Mouse (Mus musculus): ENCODE results near the gene Antxr1.

Antxr1 gene

GRCm38 (mm10) chr6:87183981-87184380 lies 151.6 kb downstream of the Antxr1 start:
- no peak for DNase-seq

- no peak for DNase-seq
These were observed 152.5 kb downstream of the Antxr1 start for GRCm38 (mm10) chr6:87183159-87183558.

- no peak for DNase-seq
These were observed 152.9 kb downstream of the Antxr1 start for GRCm38 (mm10) chr6:87182736-87183135.

GRCm38 (mm10) chr6:87171461-87171860 lies 164.2 kb downstream of the Antxr1 start:
- DNase-seq, result no peak

- no peak for DNase-seq
These were observed 164.7 kb downstream of the Antxr1 start for GRCm38 (mm10) chr6:87170875-87171274.

GRCm38 (mm10) chr6:87170277-87170676 lies 165.3 kb downstream of the Antxr1 start:
- DNase-seq, result no peak

GRCm38 (mm10) chr6:87168021-87168420 lies 167.6 kb downstream of the Antxr1 start:
- DNase-seq, result no peak

GRCm38 (mm10) chr6:87166673-87167305 lies 168.8 kb downstream of the Antxr1 start:
- no peak for DNase-seq

GRCm38 (mm10) chr6:87165536-87166311 lies 169.9 kb downstream of the Antxr1 start:
- no peak for DNase-seq

GRCm38 (mm10) chr6:87161391-87162263 lies 174.0 kb downstream of the Antxr1 start:
- no peak for DNase-seq

- DNase-seq, result no peak
These were observed 175.4 kb downstream of the Antxr1 start for GRCm38 (mm10) chr6:87160196-87160595.

- no peak for DNase-seq
These were observed 177.5 kb downstream of the Antxr1 start for GRCm38 (mm10) chr6:87158062-87158623.

GRCm38 (mm10) chr6:87153836-87154235 lies 181.8 kb downstream of the Antxr1 start:
- DNase-seq, result peak in 1 of 2 experiments; percentile 14

- no peak for DNase-seq
These were observed 182.4 kb downstream of the Antxr1 start for GRCm38 (mm10) chr6:87153231-87153580.

GRCm38 (mm10) chr6:87152461-87153230 lies 183.0 kb downstream of the Antxr1 start:
- DNase-seq, result peak; percentile 70 to 86

GRCm38 (mm10) chr6:87151427-87151826 lies 184.2 kb downstream of the Antxr1 start:
- DNase-seq, result no peak

GRCm38 (mm10) chr6:87150471-87150870 lies 185.2 kb downstream of the Antxr1 start:
- DNase-seq, result no peak

GRCm38 (mm10) chr6:87147921-87148320 lies 187.7 kb downstream of the Antxr1 start:
- DNase-seq, result peak; percentile 28 to 61

GRCm38 (mm10) chr6:87143594-87143993 lies 192.0 kb downstream of the Antxr1 start:
- no peak for DNase-seq

GRCm38 (mm10) chr6:87142239-87142638 lies 193.4 kb downstream of the Antxr1 start:
- no peak for DNase-seq

- no peak for DNase-seq
These were observed 195.6 kb downstream of the Antxr1 start for GRCm38 (mm10) chr6:87139796-87140553.
